Mouse (Mus musculus): ENCODE measurements around the gene Lamtor1. TPM values are rescaled to one million over a fixed set of nuclear protein-coding genes. Genes with fewer than 3 reads are reported as not detected.
A peak's percentile ranks its signal among the peaks of the same experiment; 100 is the strongest.

Gene Lamtor1
- polyA plus RNA-seq, 1 experiment from 2014 or later = 176 TPM

DNA sequence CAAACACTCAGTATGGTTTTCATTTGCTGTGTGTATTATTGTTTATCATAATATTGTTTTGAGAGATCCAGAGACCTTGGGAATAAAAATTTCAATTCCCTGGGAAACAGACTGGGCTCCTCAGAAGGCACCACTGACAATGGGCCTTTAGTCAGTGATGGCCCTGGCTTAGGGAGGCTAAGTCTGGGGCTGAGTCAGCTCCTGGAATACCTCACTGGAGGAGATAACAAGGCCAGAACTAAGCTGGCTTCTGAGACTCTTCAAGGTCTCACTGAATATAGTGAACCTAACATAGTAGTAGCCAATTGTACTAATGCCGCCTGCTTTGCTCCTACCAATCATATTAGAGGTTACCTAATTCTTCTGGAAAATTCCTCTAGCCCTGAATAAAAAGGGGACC is 29.7 kb upstream of the Lamtor1 start:
- H3K4me1 ChIP-seq = peaks cover 12% of the 10 kb centered on the region
- H3K9me3 ChIP-seq = no peaks in the 10 kb centered on the region
- 91% methylated on average over 1 of the region's 1 CpGs for WGBS
- H3K27ac ChIP-seq = no peak overlapping the region
- H3K27me3 ChIP-seq (ENCODE audit: insufficient read depth, poor library complexity, severe bottlenecking) = no peaks in the 10 kb centered on the region
- DNase-seq (ENCODE audit: low spot score) = no peak
- no peaks in the 10 kb centered on the region for H3K36me3 ChIP-seq
- H3K4me3 ChIP-seq = no peak overlapping the region

DNA sequence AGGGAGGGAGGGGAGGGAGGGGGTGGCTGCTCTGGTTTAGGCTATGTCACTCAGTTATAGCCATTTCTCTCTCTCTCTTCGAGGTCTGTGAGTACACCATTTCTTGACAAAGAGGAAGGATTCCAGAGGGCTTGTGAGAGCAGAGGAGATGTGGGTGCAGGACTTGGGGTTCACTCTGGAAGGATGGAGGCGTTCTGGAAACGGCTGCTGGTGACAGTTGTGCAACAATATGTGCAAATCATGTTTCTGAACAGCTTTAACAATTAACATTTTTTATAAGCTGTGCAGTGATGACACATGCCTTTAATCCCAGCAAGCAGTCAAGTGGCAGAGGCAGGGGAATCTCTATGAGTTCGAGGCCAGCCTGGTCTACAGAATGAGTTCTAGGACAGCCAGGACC is 24.8 kb upstream of the Lamtor1 start:
- no peak for DNase-seq (ENCODE audit: low spot score)
- H3K36me3 ChIP-seq = no peaks in the 10 kb centered on the region
- H3K27me3 ChIP-seq (ENCODE audit: insufficient read depth, poor library complexity, severe bottlenecking) = no peaks in the 10 kb centered on the region
- H3K9me3 ChIP-seq = no peaks in the 10 kb centered on the region
- H3K27ac ChIP-seq = no peak overlapping the region
- H3K4me3 ChIP-seq = no peak overlapping the region
- 0 out of 2 replicates have a peak, but pooled peaks cover 3% of the 10 kb centered on the region for H3K4me1 ChIP-seq
- 78% methylated on average over 4 of the region's 4 CpGs for WGBS

DNA sequence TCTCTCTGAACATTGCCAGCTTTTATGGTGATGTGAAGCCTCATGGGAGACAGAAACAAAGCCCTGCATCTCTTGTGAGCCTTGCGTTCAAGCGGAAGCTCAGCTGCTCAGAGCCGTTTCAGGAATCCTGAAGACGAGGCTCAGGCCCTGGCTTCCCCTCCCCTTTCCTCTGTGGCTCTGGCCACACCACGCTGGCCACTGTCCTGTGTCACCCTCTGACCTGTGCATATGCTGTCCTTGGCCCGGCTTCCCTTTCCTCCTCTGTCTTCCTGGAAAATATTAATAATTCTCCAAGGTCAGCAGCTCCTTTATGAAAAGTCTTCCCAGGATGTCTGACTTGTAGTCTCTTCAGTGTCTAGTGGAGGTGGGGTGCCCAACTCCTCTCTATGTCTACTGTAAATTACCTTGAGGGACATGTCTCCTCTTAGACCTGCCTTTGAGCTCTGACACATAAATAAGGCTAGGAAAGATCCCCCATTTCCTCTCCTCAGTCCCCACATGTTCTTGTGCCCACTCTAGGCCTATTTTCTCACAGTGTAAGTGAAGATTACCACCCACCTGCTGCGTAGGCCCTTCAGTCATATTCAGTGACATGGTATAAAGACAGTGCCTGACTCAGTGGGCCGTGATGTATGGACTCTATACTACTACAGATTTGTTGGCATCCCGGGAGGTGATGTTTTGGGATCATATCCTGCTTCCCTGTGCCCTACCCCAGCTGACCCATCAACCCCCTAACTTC is 23.1 kb upstream of the Lamtor1 start:
- no peak for DNase-seq (ENCODE audit: low spot score)
- Histone ChIP-seq H3K27me3 (ENCODE audit: insufficient read depth, poor library complexity, severe bottlenecking) (no peaks in the 10 kb centered on the region), H3K36me3 (no peaks in the 10 kb centered on the region), H3K9me3 (no peaks in the 10 kb centered on the region), H3K4me1 (0 out of 2 replicates have a peak, but pooled peaks cover 5% of the 10 kb centered on the region), H3K27ac (no peak overlapping the region), H3K4me3 (no peak overlapping the region)
- WGBS = 63% methylated on average over 9 of the region's 9 CpGs

DNA sequence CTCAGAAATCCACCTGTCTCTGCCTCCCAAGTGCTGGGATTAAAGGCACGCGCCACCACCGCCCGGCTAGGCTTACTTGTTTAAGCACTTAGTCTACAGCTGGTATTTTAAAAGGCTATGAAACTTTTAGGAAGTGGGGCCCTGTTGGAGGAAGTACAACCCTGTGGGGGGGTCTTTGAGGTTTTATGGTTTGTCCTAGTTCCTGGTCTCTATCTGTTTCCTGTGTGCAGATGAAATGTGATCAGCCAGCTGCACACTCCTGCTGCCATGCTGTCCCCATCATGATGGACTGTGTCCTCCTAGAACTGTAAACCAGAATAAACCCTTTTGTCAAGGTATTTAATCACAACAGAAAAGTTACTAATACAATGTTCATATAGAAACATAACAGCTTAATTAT is 21.5 kb upstream of the Lamtor1 start:
- H3K4me1 ChIP-seq = 0 out of 2 replicates have a peak, but pooled peaks cover 5% of the 10 kb centered on the region
- no peaks in the 10 kb centered on the region for H3K27me3 ChIP-seq (ENCODE audit: insufficient read depth, poor library complexity, severe bottlenecking)
- H3K27ac ChIP-seq = no peak overlapping the region
- no peaks in the 10 kb centered on the region for H3K36me3 ChIP-seq
- H3K9me3 ChIP-seq = no peaks in the 10 kb centered on the region
- no peak overlapping the region for H3K4me3 ChIP-seq
- 90% methylated on average over 4 of the region's 4 CpGs for WGBS
- no peak for DNase-seq (ENCODE audit: low spot score)

DNA sequence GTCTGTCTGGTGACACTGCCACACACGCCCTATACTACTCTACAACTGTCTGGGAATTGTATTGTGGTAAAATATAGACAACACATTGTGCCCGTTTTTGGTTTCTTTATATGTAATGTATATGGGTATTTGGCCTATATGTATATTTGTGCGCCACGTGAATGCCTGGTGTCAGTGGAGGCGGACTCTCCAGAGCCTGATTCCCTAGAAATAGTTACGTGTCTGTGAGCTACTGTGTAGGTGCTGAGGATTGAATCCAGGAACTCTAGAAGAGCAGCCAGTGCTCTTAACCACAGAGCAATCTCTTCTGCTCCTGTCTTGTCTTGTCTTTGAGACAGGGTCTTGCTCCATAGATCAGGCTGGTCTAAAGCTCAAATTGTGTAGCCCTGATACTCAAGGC is 19.4 kb upstream of the Lamtor1 start:
- H3K36me3 ChIP-seq = no peaks in the 10 kb centered on the region
- H3K4me1 ChIP-seq = 0 out of 2 replicates have a peak, but pooled peaks cover 5% of the 10 kb centered on the region
- H3K4me3 ChIP-seq = no peak overlapping the region
- no peak overlapping the region for H3K27ac ChIP-seq
- no peaks in the 10 kb centered on the region for H3K27me3 ChIP-seq (ENCODE audit: insufficient read depth, poor library complexity, severe bottlenecking)
- no peaks in the 10 kb centered on the region for H3K9me3 ChIP-seq
- no peak for DNase-seq (ENCODE audit: low spot score)
- WGBS = 76% methylated on average over 6 of the region's 6 CpGs

DNA sequence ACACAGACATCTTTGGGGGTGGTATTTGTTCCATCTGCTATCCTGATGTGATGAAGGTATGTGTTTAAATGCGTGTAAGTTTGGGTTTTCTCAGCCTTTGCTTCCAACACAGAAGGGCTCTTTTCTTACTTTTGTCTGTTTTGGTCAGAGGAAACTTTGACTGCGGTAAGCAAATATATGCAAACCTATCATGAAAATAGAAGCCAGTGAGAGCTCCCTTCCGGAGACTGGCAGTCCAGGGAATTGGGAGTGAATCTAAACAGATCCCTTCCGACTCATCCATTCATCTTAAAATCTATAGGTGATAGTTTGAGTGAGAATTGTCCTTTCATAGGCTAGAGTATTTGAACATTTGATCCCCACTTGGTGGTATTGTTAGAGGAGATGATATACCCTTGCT is 17.2 kb upstream of the Lamtor1 start:
- Histone ChIP-seq H3K27me3 (ENCODE audit: insufficient read depth, poor library complexity, severe bottlenecking) (no peaks in the 10 kb centered on the region), H3K4me3 (no peak overlapping the region), H3K36me3 (no peaks in the 10 kb centered on the region), H3K27ac (no peak overlapping the region), H3K9me3 (no peaks in the 10 kb centered on the region), H3K4me1 (0 out of 2 replicates have a peak, but pooled peaks cover 5% of the 10 kb centered on the region)
- no peak for DNase-seq (ENCODE audit: low spot score)
- WGBS = 77% methylated on average over 4 of the region's 4 CpGs

DNA sequence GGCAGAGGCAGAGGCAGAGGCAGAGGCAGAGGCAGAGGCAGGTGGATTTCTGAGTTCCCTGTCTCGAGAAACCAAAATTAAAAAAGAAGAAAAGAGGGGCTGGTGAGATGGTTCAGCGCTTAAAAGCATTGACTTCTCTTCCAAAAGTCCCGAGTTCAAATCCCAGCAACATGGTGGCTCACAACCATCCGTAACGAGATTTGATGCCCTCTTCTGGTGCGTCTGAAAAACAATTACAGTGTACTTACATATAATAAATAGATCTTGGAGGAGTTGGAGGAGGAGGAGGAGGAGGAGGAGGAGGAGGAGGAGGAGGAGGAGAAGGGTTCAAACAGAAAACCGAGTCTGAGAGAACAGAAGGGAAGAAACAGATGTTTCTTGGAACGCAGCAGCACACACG is 10.0 kb upstream of the Lamtor1 start:
- Histone ChIP-seq H3K27ac (peak overlapping the region; percentile 90), H3K27me3 (ENCODE audit: insufficient read depth, poor library complexity, severe bottlenecking) (no peaks in the 10 kb centered on the region), H3K4me3 (peak overlapping the region; percentile 66), H3K4me1 (0 out of 2 replicates have a peak, but pooled peaks cover 4% of the 10 kb centered on the region), H3K36me3 (peaks cover 13% of the 10 kb centered on the region), H3K9me3 (no peaks in the 10 kb centered on the region)
- 38% methylated on average over 9 of the region's 9 CpGs for WGBS
- no peak for DNase-seq (ENCODE audit: low spot score)

DNA sequence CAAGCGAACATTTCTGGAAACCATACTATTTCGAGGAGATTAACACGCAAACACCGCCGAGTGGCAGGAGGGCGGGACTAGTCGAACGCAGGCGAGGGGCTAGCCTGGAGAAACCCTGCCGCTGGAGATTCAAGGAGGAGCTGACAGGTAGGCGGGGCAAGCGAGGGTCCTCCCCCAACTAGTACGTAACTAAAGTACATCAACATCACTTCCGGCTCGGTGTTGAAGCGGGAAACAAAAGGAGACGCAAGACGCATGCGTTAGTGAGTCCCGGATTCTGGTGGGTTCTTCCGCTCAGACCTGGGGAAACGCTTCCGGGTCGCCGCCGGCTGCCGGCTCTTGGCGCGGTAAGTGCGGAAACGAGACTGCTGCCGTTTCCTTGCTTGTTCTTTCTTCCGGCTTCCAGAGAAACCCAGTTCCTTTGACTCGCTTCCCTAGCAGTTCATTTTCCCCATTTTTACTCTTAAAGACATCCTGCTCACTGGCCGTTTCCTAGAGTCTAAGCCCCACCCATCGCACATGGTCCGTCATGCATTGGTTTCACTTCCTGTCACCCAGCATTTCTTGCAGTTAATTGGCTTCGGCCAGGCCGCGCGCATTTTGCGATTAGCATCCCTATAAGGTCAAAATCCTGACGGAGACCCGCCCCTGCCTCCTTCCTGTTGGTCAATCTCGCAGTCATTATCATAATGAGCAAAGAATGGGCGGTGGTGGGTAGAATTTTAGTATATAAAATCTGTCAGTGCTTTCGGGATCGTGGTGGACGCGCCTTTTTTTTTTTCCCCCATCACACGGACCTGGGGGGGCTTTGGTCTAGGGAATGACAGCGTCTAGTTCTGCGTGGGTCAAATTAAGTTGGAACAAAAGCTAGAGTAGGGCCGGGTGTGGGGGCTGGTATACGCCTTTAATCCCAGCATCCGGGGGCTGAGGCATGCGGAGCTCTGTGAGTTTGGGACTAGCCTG is 9.3 kb upstream of the Lamtor1 start:
- Histone ChIP-seq H3K4me1 (0 out of 2 replicates have a peak, but pooled peaks cover 4% of the 10 kb centered on the region), H3K36me3 (peaks cover 20% of the 10 kb centered on the region), H3K4me3 (peak overlapping the region; percentile 66), H3K27ac (peak overlapping the region; percentile 90), H3K9me3 (no peaks in the 10 kb centered on the region), H3K27me3 (ENCODE audit: insufficient read depth, poor library complexity, severe bottlenecking) (no peaks in the 10 kb centered on the region)
- under 1% methylated on average over 57 of the region's 57 CpGs for WGBS
- peak; percentile 99 for DNase-seq (ENCODE audit: low spot score)

DNA sequence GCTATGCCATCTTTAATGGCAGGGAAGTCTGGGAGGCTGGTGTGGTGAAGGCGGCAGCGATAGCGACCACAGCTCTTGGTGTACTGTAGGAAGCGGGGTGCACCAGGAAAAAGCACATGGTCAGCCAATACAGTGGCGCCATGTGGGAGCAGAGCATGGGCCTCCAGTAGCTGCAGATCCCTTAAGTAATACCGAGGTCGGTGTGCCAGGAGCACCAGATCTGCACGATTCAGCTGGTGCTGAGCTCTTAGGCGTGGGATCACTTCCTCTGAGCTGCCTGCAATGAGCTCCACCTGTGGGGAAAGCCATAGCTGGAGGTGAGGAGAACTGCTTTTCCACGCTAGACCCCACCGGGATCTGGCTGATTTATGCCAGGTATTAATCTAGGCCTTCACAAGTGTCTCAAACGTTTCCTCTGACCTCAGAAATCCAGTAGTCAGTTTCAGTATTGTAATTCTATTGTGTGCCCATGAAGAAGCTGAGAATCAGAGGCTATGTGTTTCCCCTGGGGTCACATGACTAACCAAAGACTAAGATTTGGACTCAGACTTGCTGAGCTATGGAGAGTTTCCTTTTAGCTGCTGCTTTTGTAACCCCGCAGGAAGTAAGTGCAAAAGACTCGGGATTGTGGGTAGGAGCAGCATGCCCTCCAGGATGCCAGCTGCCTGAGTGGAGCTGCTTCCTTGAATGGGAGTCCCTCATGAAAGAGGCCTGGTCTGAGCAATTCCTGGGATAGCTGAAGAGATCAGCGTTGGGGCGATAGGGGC is 5.2 kb upstream of the Lamtor1 start:
- Histone ChIP-seq H3K4me3 (no peak overlapping the region), H3K27me3 (ENCODE audit: insufficient read depth, poor library complexity, severe bottlenecking) (no peaks in the 10 kb centered on the region), H3K27ac (no peak overlapping the region), H3K36me3 (peaks cover 32% of the 10 kb centered on the region), H3K4me1 (peaks cover 7% of the 10 kb centered on the region; the same call in 1 of the 2 replicates), H3K9me3 (no peaks in the 10 kb centered on the region)
- 91% methylated on average over 16 of the region's 16 CpGs for WGBS
- DNase-seq (ENCODE audit: low spot score) = no peak

DNA sequence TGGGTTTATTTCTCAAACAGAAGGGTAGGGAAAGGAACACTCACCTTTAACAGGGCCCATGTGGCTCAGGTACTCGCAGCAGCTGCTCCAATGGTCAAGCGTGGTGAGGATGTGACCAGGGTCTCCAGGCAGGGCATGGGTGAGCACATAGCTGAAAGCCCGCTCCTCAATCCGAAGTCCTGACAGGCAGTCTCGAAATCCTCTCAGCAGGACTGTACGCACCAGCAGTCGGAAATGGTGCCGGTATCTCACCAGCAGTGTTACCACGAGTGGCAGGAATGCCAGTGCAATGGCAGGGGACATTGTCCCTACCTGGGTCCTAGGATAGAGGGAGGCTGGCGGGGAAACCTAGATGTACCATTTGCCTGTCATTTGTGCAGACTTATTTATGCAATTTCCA is 3.7 kb upstream of the Lamtor1 start:
- H3K36me3 ChIP-seq = peaks cover 32% of the 10 kb centered on the region
- DNase-seq (ENCODE audit: low spot score) = no peak
- peaks cover 12% of the 10 kb centered on the region for H3K4me1 ChIP-seq
- H3K27me3 ChIP-seq (ENCODE audit: insufficient read depth, poor library complexity, severe bottlenecking) = no peaks in the 10 kb centered on the region
- 91% methylated on average over 10 of the region's 10 CpGs for WGBS
- no peaks in the 10 kb centered on the region for H3K9me3 ChIP-seq
- no peak overlapping the region for H3K4me3 ChIP-seq
- no peak overlapping the region for H3K27ac ChIP-seq

DNA sequence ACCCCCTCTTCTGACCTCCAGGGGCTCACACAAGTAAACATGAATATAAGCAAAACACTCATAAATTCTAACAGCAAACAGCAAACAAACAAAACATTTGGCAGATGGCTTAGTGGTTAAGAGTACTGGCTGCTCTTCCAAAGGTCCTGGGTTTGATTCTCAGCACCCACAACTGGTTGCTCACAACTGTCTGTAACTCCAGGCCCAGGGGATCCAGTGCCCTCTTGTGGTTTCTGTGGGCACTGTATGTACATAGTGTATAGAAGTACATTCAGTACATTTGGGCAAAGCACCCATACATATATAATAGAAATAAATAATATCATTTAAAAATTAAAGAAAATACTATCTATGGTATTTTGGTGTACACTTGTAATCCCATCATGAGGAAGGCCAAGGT is 2.9 kb upstream of the Lamtor1 start:
- H3K4me1 ChIP-seq = peaks cover 17% of the 10 kb centered on the region
- no peaks in the 10 kb centered on the region for H3K9me3 ChIP-seq
- no peaks in the 10 kb centered on the region for H3K27me3 ChIP-seq (ENCODE audit: insufficient read depth, poor library complexity, severe bottlenecking)
- no peak overlapping the region for H3K4me3 ChIP-seq
- no peak for DNase-seq (ENCODE audit: low spot score)
- peaks cover 32% of the 10 kb centered on the region for H3K36me3 ChIP-seq
- H3K27ac ChIP-seq = no peak overlapping the region

DNA sequence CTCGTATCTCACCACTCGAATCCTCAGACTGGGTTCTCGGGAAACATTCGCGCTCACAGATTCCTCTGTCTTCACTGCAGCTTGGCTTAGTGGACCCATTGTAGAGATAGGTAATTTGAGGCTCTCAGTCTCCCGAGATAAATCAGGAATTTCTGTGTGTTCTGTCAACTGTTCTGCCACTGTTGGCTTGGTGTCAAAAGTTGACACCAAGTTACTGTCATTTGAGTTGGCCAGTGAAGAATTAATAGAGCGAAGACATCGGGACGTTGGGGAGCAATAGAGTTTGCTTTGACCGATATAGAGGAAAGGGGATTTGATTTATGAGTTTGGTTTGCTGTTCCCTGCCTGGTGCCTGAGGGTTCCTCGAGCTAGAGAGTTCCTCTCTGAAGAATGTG is 580 bp downstream of the Lamtor1 start, which contains the start of gene Tomt:
Gene Tomt, minus strand, starts transcription at position 73 of the 395 bp plus-strand sequence.
- peaks cover 34% of the 10 kb centered on the region for H3K36me3 ChIP-seq
- 14% methylated on average over 11 of the region's 11 CpGs for WGBS
- no peaks in the 10 kb centered on the region for H3K27me3 ChIP-seq (ENCODE audit: insufficient read depth, poor library complexity, severe bottlenecking)
- peak within 1 kb of the TSS; percentile 68 for H3K4me3 ChIP-seq
- DNase-seq (ENCODE audit: low spot score) = no peak
- H3K4me1 ChIP-seq = peaks cover 30% of the 10 kb centered on the region
- peak within 1 kb of the TSS; percentile 96 for H3K27ac ChIP-seq
- H3K9me3 ChIP-seq = no peaks in the 10 kb centered on the region

All from heart, embryonic 10.5 days (tissue).